Mouse (Mus musculus) embryonic fibroblast, embryonic 13.5 days (primary cell): ENCODE data around the gene Zfp385c.
A peak's percentile ranks its signal among the peaks of the same experiment; 100 is the strongest.

Source experiments
- CTCF ChIP-seq: IDR thresholded peaks from 2 replicates; pipeline ENCODE4 v1.5.1; 2011; ENCODE audit warnings: mild to moderate bottlenecking, control low read depth, low read length, moderate library complexity, borderline replicate concordance; ENCODE audit not compliant: insufficient read depth
- POLR2A ChIP-seq: IDR thresholded peaks from 2 replicates; pipeline ENCODE4 v1.6.1; 2011; ENCODE audit warnings: low read depth, mild to moderate bottlenecking, control low read depth, low read length, moderate library complexity

- TF ChIP-seq CTCF (no peak), POLR2A (0 out of 2 replicates have a peak, but pooled peaks have one; percentile 4)
Observed at GRCm38 (mm10) chr11:100737105-100737733, 45.0 kb upstream of the Zfp385c start.
